Mouse (Mus musculus) layer of hippocampus, adult 8-10 months (tissue): ENCODE measurements around the gene Spcs2. TPM values are rescaled to one million over a fixed set of nuclear protein-coding genes. Genes with fewer than 3 reads are reported as not detected.
A peak's percentile ranks its signal among the peaks of the same experiment; 100 is the strongest.

Source experiments
- DNase-seq, 2 experiments: peaks; one replicate each; pipeline ENCODE4 v3.0.0; 2022; ENCODE audit warnings: low spot score in 2 of 2
- total RNA-seq, 4 experiments: library from RNA; stranded (reverse); gene quantifications; 2 replicates each; pipeline ENCODE4 v1.2.4; 2022

Gene Spcs2
- total RNA-seq, 4 experiments from 2014 or later = 88.4 to 103 (median 94.7) TPM

DNA sequence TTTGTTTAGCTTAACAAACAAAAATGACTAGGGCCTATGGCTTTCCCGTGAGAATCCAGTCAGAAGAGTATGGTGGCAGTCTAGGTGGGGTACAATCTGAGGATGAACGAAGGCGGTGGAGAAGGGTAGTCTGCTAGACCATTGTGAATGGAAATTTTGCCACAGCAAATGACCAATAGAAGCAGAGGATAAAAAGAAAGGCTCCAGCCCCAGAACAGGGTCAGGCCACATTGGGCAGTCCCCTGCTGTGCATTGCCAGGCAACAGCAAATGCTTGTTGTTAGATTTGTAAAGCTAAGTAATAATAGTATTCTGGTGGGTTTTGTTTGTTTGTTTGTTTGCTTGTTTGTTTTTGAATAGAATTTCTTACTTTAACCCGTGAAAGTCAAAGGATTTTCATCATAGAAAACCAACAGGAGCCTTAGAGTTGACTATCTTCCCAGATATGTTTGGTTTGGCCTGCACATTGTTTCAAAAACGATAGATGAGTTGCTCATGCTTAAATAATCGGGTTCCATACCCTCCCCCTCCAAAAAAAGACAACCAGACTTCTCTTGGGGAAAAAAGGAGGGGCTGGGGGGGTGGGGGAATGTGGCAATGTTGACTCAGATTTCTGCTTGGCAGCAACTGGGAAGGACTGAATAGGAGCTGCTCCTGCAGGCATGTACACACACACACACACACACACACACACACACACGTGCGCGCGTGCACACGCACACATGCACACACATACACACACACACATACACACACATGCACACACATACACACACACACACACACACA is 1.2 kb upstream of the Spcs2 start:
- DNase-seq = no peak

DNA sequence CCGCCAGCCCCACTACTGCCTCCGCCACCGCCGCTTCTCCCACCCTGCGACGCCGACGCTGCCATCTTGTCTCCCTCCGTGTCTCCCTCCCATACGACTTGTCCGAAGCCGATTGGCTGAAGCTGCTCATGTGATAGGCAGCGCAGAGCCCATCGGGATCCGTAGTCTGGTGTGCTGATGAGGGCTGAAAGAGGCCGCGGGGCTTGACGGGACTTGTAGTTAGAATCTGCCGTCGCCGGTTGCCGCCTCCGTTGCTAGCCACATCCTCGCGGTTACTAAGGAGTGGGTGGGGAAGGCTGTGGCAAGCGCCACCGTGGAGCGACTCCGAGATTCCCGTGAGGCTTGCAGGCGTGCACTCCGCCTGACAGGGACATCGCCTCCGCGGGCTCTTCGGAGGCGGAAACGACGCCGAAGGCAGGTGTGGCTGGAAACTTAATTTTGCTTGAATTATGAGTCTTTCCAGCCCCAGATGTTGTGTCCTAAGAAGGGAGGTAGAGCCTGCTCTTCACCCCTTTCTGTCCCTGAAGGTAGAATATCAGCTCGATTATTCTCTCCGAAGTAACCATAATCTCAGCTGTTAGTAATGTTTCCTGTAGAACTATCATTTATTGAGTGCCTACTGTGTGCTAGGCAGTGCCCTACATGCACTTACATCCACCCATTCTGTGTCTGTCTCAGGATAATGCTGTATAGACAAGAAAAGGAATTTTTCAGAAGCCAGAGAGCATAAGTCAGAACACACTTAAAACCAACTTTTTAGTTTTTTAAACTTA is 4.3 kb downstream of the Spcs2 start, which contains the start of gene Xrra1:
Gene Xrra1 (plus strand): TSS at position 304 of the 773 bp plus-strand sequence.
- peak; percentile 98 to 99 for DNase-seq

DNA sequence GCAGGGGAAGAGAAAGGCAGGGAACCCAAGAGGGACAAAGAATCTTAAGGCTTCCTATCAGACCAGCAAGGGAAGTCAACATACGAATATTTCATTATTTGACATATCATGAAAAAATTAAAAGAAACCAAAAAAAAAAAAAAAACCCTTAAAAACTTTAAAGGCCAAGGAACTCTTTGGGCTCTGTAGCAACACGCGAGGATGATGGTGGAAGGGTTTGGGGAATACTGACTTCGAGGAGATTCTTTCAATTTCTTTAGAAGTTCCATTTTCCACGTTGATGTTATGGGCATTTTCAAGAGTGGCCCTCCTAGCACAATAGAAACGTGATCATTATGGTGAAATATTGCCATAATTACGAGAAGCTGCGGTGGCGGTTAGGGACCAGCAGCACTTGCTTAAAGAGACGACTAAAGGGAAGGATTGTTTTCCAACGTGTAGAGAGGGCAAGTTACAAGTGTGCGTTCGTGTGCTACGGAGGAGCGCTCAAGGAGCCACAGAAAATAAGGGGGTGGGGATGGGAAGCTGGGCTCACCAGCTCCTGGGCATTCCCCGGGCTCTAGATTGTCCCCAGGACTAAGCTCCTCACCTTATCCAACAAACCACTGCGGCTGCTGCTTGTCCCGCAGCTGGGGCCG is 5.0 kb downstream of the Spcs2 start:
- DNase-seq = no peak

DNA sequence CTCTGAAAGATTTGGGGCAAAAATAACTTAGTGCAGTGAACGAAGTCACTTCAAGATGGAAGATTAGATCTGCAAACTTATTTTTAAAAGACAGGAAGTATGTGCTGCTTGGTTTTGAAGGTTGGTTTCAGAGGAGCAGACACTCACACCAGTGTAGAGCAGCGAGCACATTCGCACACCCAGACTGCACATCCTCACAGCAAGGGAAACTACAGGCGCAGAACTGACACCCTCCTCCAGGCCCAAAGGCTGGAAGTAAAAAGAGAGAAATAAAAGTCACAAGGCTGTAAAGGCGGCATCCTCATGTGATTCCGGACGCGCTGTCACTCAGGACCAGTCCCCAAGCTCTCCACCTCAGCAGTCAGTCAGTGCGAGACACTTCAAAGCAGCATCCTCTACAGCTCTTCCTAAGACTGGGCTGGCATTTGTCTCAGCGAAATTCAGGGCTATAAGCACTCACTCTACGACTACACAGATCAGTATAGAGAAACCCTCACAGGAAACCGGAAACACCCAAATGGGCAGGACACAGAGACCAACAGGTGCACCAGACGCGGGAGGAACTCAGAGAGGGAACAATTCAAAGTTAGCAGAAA is 6.9 kb downstream of the Spcs2 start:
- no peak for DNase-seq

DNA sequence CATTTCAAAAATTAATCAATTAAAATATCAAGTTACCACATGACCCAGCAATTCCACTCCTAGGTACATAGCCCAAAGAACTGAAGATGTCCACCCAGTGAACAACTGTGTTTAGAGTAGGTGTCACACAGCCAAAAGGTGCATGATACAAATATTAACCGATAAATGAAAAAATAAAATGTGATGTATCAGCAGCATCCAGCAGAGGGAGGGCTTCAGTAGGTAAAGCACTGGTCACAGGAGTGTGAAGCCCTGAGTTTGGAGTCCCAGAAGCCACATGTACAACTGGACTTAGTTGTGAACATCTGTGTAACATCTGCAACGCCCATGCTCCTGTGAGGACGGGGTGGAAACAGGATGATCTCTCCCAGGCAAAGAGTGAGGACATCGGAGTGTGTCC is 9.0 kb downstream of the Spcs2 start:
- no peak for DNase-seq

DNA sequence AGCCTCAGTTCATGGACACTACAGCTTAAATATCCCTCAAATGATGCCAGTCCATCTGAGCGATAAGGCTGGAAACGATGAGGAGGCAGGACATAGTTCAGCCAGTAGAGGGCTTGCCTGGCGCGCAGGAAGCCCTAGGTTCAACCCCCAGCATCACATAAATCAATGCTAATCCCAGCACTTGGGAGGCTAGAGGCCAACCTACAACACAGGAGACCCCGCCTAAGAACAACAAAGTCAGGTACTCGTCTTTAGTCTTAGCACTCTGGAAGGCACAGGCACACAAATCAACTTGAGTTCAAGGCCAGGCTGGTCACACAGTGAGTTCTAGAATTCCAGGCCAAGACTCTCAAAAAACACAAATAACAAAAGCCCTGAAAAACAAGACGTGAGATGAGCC is 9.9 kb downstream of the Spcs2 start:
- DNase-seq = no peak

DNA sequence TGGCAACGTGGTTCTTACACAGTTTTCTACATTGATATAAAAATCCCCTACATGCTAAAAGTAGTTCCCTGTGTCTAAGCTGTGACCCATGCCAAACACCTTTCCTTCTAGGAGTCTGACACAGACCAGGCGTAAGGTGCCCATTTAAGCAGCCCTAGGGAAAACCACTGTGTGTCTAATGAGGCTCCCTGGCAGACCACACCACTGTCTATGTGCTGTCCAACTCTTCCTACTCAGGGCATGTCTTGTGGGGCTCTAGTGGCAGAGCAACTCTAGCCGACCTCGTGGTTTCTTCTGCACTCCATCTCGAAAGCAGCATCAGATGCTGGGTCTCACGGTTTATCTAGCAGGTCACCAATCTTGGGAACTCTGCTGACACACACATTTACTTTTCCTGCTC is 11.6 kb downstream of the Spcs2 start:
- no peak for DNase-seq

DNA sequence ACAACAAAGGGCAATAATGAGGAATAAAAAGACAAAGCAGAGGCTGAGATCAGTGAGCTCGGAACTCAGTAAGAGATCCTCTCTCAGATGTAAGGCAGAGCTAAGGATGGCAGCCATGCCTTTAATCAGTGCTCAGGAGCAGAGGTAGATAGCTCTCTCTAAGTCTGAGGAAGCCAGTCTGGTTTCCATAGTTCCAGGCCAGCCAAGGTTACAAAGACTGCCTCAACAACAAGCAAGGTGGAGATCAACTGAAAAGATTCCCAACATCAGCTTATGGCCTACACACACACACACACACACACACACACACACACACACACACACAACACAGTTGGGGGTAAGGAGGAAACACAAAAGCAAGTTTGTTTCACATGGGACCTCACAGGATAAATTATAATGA is 12.1 kb downstream of the Spcs2 start:
- DNase-seq = no peak

DNA sequence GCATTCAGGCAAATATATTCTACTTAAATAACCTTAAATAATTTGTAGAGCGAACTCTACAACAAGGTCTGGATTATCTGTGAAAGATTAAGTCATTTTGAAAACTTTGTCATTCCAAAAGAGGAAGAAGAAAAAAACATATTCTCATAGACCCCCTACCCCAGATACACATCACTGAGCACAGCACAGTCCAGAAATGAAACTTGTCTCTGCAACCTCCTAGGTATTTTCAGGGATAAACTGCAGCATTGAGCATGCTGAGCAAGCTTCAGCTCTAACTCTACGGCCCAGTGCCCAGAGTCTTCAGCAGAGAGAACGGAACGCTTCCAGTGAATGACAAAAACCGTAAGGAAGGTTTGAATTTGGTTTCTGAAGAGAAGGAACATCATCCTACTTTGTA is 12.7 kb downstream of the Spcs2 start:
- DNase-seq = no peak

DNA sequence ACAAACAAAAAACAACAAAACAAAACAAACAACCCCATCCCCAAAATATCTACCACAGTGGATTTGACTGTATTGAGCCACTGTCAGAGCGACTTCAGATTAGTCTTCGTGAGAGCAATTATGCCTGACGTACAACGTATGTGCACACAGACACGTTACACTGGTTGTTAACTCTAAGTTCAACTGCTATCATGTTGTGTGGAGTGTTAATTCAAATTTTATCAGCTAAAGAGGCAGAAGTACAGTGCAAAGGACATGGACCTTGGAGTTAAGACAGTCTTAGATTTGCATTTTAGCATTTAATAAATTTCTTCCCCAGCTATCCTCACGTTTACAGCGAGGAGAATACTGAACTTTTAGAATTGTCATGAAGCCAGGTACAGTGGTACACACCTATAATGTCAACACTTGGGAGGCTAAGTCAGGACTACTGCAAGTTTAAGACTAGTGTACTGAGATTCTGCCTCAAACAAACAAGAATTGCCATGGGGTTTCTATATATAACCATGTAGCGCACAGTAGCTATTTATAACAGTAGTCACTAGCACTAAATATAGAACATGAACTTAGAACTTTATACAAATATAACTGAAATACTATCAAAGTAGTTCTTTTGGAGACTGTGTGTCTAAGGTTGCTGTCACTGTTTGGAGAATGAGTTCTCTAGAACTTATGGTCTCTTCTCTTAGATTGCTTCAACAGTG is 17.6 kb downstream of the Spcs2 start:
- no peak for DNase-seq

DNA sequence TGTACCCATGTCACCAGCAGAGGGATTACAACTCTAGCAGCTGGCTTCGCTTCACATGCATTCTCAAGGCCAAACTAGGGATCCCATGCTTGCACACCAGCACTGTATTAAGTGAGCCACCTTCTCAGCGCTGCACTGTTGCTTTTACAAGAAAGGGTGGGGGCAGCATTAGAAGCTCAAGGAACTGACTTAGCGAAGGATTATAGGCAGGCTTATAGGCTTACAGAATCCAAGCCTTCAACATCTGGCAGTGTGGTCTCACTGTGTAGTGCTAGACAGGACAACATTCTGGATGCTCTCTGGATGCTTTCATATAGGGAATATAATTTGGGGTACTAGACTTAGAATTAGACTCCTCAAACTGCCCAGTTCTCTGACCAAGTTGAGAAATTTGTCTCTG is 25.0 kb downstream of the Spcs2 start:
- DNase-seq = no peak

DNA sequence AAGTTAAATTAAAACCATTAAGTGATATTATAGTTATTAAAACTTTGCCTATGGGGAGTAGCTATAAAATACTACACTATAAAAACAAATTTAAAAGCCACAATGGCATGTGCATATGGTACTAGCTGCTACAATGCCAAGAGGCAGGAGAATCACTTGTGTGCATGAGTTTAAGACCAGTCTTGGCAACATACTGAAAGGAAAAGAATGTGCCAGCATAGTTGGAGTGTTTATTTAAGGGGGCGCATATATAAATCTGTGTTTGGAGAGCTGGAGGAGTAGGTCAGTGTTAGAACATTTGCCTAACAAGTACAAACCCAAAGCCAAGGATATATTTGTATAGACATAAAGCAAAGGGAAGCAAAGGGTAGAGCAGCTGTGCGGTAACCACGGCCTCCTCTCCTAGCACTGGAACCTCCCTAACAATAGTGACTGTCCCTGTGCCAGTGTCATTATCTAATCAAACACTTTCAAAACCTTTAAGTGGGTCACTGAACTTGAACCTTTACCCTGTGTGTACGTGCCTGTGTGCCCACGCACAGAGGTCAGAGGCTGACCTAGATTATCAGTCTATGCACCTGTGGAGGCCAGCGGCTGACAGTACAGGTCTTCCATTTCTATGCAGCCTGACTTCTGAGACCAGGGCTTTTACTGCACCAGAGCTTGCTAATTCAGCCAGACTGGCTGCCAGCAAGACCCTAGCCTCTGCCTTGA is 25.7 kb downstream of the Spcs2 start:
- DNase-seq = no peak

DNA sequence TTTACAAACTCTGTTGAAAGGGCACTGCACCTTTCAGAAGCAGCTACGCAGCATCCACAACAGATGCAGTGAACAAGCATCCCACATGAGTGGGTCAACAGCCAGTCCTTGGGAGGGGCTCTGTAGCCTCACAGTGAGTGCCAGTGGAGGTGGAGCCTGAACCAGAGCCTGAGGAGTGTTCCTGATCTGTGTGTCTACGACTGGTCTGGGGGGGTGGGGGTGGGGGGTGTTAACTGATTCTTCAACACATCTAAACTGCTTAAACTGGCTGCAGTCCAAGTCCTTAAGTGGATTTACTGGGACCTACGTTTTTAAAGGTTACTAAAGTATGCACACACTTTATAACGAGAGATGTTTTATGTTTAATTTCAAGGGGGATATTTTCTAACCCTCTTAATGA is 26.5 kb downstream of the Spcs2 start:
- no peak for DNase-seq

DNA sequence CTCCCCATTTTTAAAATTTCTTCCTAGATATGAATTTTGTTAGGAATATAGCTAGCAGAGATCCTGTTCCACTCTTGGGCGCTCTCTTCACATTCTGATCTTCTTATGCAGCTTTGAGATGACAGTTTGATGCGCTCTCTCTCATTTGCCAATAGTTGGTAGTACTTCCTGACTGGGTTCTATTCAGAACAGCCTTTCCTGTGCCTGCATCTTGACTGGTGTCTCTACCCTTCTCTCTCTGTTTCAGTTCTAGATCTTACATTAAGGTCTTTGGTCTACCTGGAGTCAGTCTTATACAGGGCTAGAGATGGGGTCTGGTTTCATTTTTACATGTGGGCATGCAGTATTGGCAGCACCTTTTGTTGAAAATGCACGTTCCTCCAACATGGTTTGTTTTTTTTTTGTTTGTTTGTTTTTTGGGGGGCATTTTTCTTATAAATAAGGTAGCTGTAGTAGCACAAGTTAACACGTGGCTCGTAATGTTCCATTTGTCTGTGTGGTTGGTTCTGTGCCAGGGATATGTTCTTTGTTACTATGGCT is 28.9 kb downstream of the Spcs2 start:
- DNase-seq = no peak

DNA sequence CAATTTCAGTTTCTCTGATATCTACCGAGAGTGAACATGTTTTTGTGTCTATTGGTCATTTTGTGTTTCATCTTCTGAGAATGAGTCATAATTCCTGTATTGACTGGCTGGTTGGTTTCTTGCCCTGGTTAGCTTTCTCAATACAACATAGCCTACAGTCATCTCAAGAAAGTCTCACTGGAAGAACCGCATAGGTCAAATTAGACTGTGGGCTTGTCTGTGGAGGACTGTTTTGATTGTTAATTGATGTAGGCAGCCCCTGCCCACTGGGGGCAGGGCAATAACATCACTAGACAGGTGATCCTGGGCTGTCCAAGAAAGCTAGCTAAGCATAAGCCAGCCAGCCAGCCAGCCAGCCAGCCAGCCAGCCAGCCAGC is 29.4 kb downstream of the Spcs2 start:
- DNase-seq = no peak

DNA sequence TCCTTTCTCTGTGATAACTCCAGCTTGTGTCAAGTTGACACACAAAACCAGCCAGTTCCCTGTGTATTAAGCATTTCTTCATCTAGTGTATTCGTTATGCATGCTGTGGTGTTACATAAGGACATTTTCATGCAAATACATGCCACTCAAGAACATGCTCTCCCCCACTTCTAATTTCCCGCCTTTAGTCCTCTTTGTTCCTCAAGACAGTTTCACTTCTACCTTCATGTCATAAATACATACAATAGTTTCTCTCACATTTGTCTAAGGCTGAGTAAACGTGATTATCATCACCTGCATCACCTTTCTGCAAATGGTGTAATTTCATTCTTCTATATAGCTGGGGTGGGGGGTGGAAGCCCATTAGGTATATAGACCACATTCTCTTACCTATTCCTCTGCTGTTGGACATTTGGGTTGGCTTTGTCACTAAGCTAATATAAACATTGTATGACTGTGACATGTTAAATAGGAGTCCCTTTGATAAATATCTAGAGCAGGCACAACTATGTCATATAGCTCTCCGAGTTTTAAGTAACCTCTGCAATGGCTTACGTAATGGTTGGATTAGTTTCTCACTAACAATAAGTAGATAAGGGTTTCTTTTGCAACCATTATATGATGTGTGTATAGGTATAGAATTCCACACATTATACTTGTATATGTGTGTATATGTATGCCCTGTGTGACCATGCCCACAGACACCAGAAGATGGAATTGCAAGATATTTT is 30.0 kb downstream of the Spcs2 start:
- no peak for DNase-seq

DNA sequence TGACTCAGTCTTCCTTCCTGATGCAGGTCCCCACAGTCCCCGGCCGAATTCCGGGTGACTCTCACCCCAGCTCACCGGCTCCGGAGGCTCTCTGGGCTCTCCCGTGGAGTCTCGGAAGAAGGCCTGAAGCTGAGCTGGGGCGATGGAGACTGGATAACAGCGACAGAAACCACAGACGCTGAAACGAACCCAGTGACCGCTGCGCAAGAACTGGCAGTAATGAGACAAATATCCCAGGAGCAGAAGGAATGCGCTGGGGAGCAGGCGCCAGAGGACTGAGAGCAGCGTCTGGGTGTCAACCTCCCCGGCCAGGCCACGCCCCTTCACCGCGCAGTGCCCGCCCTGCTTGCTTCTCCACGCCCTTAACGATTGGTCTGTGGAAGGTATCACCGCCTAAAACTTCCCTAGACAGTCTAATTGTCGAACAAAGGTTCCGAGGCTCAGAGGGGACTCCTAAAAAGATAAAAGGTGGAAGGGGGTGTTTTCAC is 35.1 kb downstream of the Spcs2 start, which contains the start of gene Neu3:
Gene Neu3 (minus strand): TSS at position 335 of the 488 bp plus-strand sequence.
- peak; percentile 78 to 87 for DNase-seq

DNA sequence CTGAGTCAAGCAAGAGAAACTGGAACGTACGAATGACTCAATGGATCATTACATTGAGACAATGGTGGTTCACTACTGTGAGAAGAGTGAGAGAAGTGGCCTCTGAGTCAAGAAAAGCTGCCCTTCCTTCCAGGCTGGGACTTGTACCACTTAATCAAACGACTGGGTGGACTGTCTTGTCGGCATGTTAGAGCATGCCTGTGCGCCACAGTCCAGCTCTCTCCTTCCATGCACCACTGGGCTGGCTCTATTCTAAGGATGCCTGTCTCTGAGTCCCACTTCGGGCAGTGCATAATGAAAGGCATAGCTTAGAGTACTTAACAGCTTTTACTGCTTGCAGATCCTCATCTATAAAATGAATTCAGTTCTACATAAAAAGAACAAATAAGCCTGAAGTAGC is 37.2 kb downstream of the Spcs2 start:
- no peak for DNase-seq

DNA sequence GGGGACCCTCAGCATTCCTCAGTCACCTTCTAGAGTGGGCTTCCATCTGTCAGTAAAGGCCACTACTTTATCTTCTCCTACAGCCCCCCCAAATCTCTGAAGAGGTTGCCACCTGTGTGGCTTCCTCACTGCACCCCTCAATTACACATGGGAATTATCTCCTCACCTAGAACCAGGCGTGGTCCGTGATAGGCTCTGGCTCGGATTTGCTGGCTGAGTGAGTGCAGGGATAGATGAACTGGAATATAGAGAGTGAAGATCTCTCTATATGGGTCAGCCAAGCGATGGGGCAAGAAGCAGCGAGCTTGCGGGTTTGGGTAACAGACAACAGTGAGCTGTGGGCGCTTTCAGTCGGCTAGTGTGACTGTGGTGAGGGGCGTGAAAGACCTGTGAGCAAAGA is 37.8 kb downstream of the Spcs2 start:
- DNase-seq = no peak
